Mouse (Mus musculus) bone marrow, adult 2 months (tissue): Measurements from ENCODE around the gene Lgals8. TPM values are rescaled to one million over a fixed set of nuclear protein-coding genes. Genes with fewer than 3 reads are reported as not detected.

Experiments
- H3K27ac ChIP-seq: fragments of 200-500 bp; 2 replicates; pipeline ENCODE4 v1.5.1; 2012; ENCODE audit warnings: low read depth, mild to moderate bottlenecking, control low read depth, inconsistent platforms, low read length; ENCODE audit not compliant: control insufficient read depth, poor library complexity, insufficient read depth
- H3K4me1 ChIP-seq: fragments of 200-500 bp; 2 replicates; pipeline ENCODE4 v1.6.1; 2011; ENCODE audit warnings: low read length; ENCODE audit not compliant: control insufficient read depth, insufficient read depth
- H3K4me3 ChIP-seq: fragments of 200-500 bp; replicated peaks from 2 replicates; pipeline ENCODE3; 2011; ENCODE audit warnings: mild to moderate bottlenecking, low read depth, low read length, control low read depth; ENCODE audit not compliant: control insufficient read depth
- CTCF ChIP-seq: fragments of 200-500 bp; IDR thresholded peaks from 2 replicates; pipeline ENCODE4 v1.5.1; 2011; ENCODE audit warnings: low read length, control low read depth; ENCODE audit not compliant: control insufficient read depth, insufficient read depth
- POLR2A ChIP-seq: fragments of 200-500 bp; IDR thresholded peaks from 2 replicates; pipeline ENCODE4 v1.6.1; 2011; ENCODE audit warnings: low read depth, mild to moderate bottlenecking, control low read depth, low read length, borderline replicate concordance; ENCODE audit not compliant: control insufficient read depth
- WGBS: fragments of 180-500 bp; shearing (Covaris S2); methylation state at CpG from one replicate; pipeline ENCODE4 v1.1.7; 2018; 5-methylcytosine and 5-hydroxymethylcytosine counted together
- polyA plus RNA-seq: library from polyadenylated mRNA; stranded (reverse); fragments of >200 nt; gene quantifications from 2 replicates; pipeline ENCODE4 v1.2.4, GENCODE M21; 2011; ENCODE audit warnings: low replicate concordance; ENCODE audit not compliant: missing spikeins, insufficient read depth, insufficient read length

Lgals8 gene
- polyA plus RNA-seq, 1 experiment, result 23.6 TPM

- TF ChIP-seq CTCF (no peak), POLR2A (no peak)
- WGBS, result 87% methylated on average over 7 of the region's 7 CpGs
- Histone ChIP-seq H3K4me3 (no peak overlapping the region), H3K27ac (no peak overlapping the region), H3K4me1 (no peaks in the 10 kb centered on the region; the same call in 1 of the 2 replicates)
These were observed 9.9 kb downstream of the Lgals8 start for GRCm38 (mm10) chr13:12454686-12455390.

GRCm38 (mm10) chr13:12453150-12453549 lies 11.6 kb downstream of the Lgals8 start:
- Histone ChIP-seq H3K4me1 (no peaks in the 10 kb centered on the region), H3K4me3 (no peak overlapping the region), H3K27ac (no peak overlapping the region)
- no peak for TF ChIP-seq CTCF
- no peak for TF ChIP-seq POLR2A
- WGBS, result 91% methylated on average over 14 of the region's 14 CpGs

DNA sequence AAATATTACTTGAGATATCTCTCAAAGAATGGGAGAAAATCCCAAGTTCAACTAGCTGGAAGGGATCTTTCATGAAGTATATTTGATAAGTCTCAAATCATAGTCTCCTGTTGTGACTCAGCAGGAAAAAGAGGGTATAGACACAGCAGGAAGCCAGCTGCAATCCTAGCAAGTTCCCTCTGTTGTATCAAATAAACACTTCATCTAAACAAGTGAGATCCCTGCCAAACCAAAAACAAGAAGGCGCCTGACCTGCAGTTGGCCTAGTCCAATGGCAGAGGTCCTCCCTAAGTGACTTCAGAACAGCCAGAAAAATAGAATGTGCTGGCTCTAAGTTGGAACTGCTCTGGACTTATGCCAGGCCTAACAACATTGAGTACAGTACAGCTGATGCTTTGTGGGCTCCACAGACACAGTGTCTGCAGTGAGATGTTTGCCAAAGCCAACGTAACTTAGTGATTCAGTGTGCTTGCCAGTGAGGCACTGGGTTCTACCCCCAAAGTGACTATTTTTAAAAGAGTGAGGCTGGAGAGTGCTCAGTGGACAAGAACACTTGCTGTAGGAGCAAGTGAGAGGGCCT lies 22.6 kb downstream of the Lgals8 start:
- H3K27ac ChIP-seq, result no peak overlapping the region
- H3K4me3 ChIP-seq, result no peak overlapping the region
- H3K4me1 ChIP-seq, result no peaks in the 10 kb centered on the region
- TF ChIP-seq CTCF (no peak), POLR2A (no peak)
- WGBS, result 81% methylated on average over 2 of the region's 2 CpGs

DNA sequence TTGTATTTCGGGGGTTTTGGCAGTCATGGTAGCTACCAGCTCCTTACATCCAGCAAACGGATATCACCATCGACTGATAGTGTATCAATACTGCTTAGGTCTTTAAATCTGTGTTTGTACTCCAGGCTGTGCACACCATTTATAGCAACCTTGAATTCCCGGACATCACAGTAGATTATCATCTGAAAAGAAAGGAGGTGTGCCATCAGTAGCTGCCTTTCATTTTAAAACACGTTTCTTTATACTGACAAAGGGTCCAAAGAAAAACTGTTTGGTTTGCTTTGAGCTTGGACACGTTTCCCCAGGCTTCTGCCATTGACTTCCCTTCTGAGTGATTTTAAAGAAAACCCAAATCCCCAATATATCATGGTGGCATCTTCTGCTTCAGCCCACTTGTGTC lies 23.9 kb downstream of the Lgals8 start:
- H3K4me3 ChIP-seq, result no peak overlapping the region
- no peak overlapping the region for H3K27ac ChIP-seq
- no peaks in the 10 kb centered on the region for H3K4me1 ChIP-seq
- TF ChIP-seq POLR2A (no peak), CTCF (no peak)
- WGBS, result 85% methylated on average over 6 of the region's 6 CpGs

- Histone ChIP-seq H3K4me3 (no peak overlapping the region), H3K27ac (no peak overlapping the region), H3K4me1 (no peaks in the 10 kb centered on the region)
- no peak for TF ChIP-seq CTCF
- TF ChIP-seq POLR2A, result no peak
- WGBS, result 91% methylated on average over 3 of the region's 3 CpGs
These were observed 25.2 kb downstream of the Lgals8 start for GRCm38 (mm10) chr13:12439586-12439985.

- no peak for TF ChIP-seq CTCF
- TF ChIP-seq POLR2A, result no peak
These were observed 30.9 kb downstream of the Lgals8 start for GRCm38 (mm10) chr13:12433843-12434242.

DNA sequence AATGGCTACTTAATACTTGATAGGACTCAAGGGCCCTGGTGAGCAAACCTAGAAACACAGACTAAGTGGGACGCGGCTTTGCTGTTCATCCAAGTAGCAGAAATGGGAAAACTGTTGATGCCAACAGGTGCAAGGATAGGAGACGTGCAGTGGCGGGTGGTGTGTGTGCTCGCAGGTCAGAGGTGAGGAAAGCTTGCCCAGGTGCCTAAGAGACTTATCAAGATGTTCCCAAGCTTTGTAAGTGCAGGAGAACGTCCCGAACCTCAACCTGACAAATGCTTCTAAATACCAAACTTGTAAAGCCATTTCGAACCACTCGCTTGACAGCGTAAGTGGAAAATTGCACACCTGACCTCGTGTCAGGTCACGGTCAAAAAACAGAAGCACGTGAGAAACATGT lies 36.2 kb downstream of the Lgals8 start:
- no peak overlapping the region for H3K27ac ChIP-seq
- H3K4me1 ChIP-seq, result no peaks in the 10 kb centered on the region
- no peak overlapping the region for H3K4me3 ChIP-seq
- no peak for TF ChIP-seq CTCF
- TF ChIP-seq POLR2A, result no peak
- 90% methylated on average over 13 of the region's 13 CpGs for WGBS

More at GRCm38 (mm10) chr13:12433843-12434242, 30.9 kb downstream of the Lgals8 start:
- WGBS, result 74% methylated on average over 5 of the region's 5 CpGs
- Histone ChIP-seq H3K4me3 (no peak overlapping the region), H3K27ac (no peak overlapping the region), H3K4me1 (no peaks in the 10 kb centered on the region)

DNA sequence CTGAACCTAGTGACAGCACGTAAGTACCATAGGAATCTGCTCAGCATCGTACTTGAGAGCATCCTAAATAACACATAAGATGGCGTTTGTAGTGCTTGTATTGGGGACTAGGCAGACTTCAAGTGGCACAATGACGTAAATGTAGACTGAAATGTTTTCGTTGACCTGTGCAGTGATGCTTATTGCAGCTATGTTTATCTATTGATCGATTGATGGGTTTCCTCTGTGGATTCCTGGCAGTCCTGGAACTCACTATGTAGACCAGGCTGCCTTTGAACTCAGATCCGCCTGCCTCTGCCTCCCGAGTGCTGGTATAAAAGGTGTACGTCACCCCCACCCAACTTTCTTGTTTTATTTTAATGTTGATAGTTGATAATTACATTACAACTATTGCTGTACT lies 44.1 kb downstream of the Lgals8 start:
- no peak overlapping the region for H3K27ac ChIP-seq
- WGBS, result 93% methylated on average over 9 of the region's 9 CpGs
- TF ChIP-seq POLR2A (no peak), CTCF (no peak)
- no peaks in the 10 kb centered on the region for H3K4me1 ChIP-seq
- no peak overlapping the region for H3K4me3 ChIP-seq

- 4% methylated on average over 8 of the region's 8 CpGs for WGBS
- Histone ChIP-seq H3K4me3 (no peak overlapping the region), H3K4me1 (peaks cover 7% of the 10 kb centered on the region), H3K27ac (no peak overlapping the region)
- TF ChIP-seq POLR2A (no peak), CTCF (no peak)
These were observed 52.7 kb downstream of the Lgals8 start for GRCm38 (mm10) chr13:12412016-12412415.
